Mouse (Mus musculus): ENCODE data around the gene Arhgap30. TPM values are rescaled to one million over a fixed set of nuclear protein-coding genes. Genes with fewer than 3 reads are reported as not detected.
A peak's percentile ranks its signal among the peaks of the same experiment; 100 is the strongest.

Gene Arhgap30
- 1 to 10 TPM in 1 of 2 experiments, under 1 TPM in 1; 0.97 to 1.2 TPM for total RNA-seq (2021)
- long read RNA-seq, experiment 1: 0 reads
- long read RNA-seq, experiment 2, full-length matches to known transcripts: 1 of 1 reads
- long read RNA-seq, experiment 2, partial matches to known transcripts: 0 of 1 reads
- long read RNA-seq, experiment 2, other reads (novel, unspliced or antisense): 0 of 1 reads

- intact Hi-C loops (cut with DNase I; ENCODE audit: low total_unique reads): loop anchor here (10.0 kb wide), 1 partner anchor 176 kb away; no protein-coding TSS in a partner anchor
- DNase-seq: peak; percentile 27
Measured at GRCm38 (mm10) chr1:171388376-171389102, at the start of gene Arhgap30. Gene Arhgap30 (plus strand): TSS chr1:171388954.

- no peak for DNase-seq
- intact Hi-C loops (cut with DNase I; ENCODE audit: low total_unique reads): no loop called here
Measured at GRCm38 (mm10) chr1:171342262-171343207, 46.2 kb upstream of the Arhgap30 start.

GRCm38 (mm10) chr1:171343922-171344677 is 44.7 kb upstream of the Arhgap30 start:
- intact Hi-C loops (cut with DNase I; ENCODE audit: low total_unique reads): no loop called here
- DNase-seq: peak; percentile 43

GRCm38 (mm10) chr1:171344715-171345114 is 44.0 kb upstream of the Arhgap30 start:
- intact Hi-C loops (cut with DNase I; ENCODE audit: low total_unique reads): no loop called here
- DNase-seq: no peak

GRCm38 (mm10) chr1:171345225-171346094 is 43.3 kb upstream of the Arhgap30 start, which contains the start of the genes Nit1 and Pfdn2:
Gene Nit1 (minus strand): TSS chr1:171345646.
Gene Pfdn2 (plus strand): TSS chr1:171345670.
- intact Hi-C loops (cut with DNase I; ENCODE audit: low total_unique reads): no loop called here
- DNase-seq: peak; percentile 92

GRCm38 (mm10) chr1:171346095-171346450 is 42.7 kb upstream of the Arhgap30 start:
- intact Hi-C loops (cut with DNase I; ENCODE audit: low total_unique reads): no loop called here

GRCm38 (mm10) chr1:171348665-171349064 is 40.1 kb upstream of the Arhgap30 start:
- DNase-seq: no peak
- intact Hi-C loops (cut with DNase I; ENCODE audit: low total_unique reads): no loop called here

More at GRCm38 (mm10) chr1:171346095-171346450, 42.7 kb upstream of the Arhgap30 start:
- DNase-seq: no peak

GRCm38 (mm10) chr1:171349210-171349609 is 39.5 kb upstream of the Arhgap30 start:
- no peak for DNase-seq
- intact Hi-C loops (cut with DNase I; ENCODE audit: low total_unique reads): no loop called here

GRCm38 (mm10) chr1:171355812-171356340 is 32.9 kb upstream of the Arhgap30 start:
- DNase-seq: no peak
- intact Hi-C loops (cut with DNase I; ENCODE audit: low total_unique reads): loop anchor here (2.0 kb wide), 1 partner anchor 35 kb away; no protein-coding TSS in a partner anchor

GRCm38 (mm10) chr1:171356814-171357213 is 31.9 kb upstream of the Arhgap30 start:
- DNase-seq: no peak
- intact Hi-C loops (cut with DNase I; ENCODE audit: low total_unique reads): loop anchor here (2.0 kb wide), 1 partner anchor 36 kb away; no protein-coding TSS in a partner anchor

- DNase-seq: no peak
- intact Hi-C loops (cut with DNase I; ENCODE audit: low total_unique reads): no loop called here
Measured at GRCm38 (mm10) chr1:171358421-171358820, 30.3 kb upstream of the Arhgap30 start.

- DNase-seq: peak; percentile 31
- intact Hi-C loops (cut with DNase I; ENCODE audit: low total_unique reads): loop anchor here (2.0 kb wide), 1 partner anchor 117 kb away; no protein-coding TSS in a partner anchor
Measured at GRCm38 (mm10) chr1:171360253-171360652, 28.5 kb upstream of the Arhgap30 start.

- peak; percentile 88 for DNase-seq
- intact Hi-C loops (cut with DNase I; ENCODE audit: low total_unique reads): loop anchor here (2.0 kb wide), 1 partner anchor 116 kb away; no protein-coding TSS in a partner anchor
Measured at GRCm38 (mm10) chr1:171360656-171361055, 28.1 kb upstream of the Arhgap30 start, which contains the start of gene Klhdc9. Gene Klhdc9 (minus strand): TSS chr1:171360798.

- intact Hi-C loops (cut with DNase I; ENCODE audit: low total_unique reads): loop anchor here (2.0 kb wide), 1 partner anchor 115 kb away; no protein-coding TSS in a partner anchor
- peak; percentile 65 for DNase-seq
Measured at GRCm38 (mm10) chr1:171361106-171362103, 27.3 kb upstream of the Arhgap30 start.

GRCm38 (mm10) chr1:171365934-171366333 is 22.8 kb upstream of the Arhgap30 start:
- intact Hi-C loops (cut with DNase I; ENCODE audit: low total_unique reads): no loop called here

GRCm38 (mm10) chr1:171369845-171370556 is 18.8 kb upstream of the Arhgap30 start, which contains the start of gene Nectin4:
Gene Nectin4 (plus strand): TSS chr1:171370099.
- intact Hi-C loops (cut with DNase I; ENCODE audit: low total_unique reads): no loop called here
- no peak for DNase-seq

More at GRCm38 (mm10) chr1:171365934-171366333, 22.8 kb upstream of the Arhgap30 start:
- no peak for DNase-seq
